Comparison of ENCODE assay signal across 9 mouse cellular contexts in genomic region chr9:120852572-120852971, GRCm38 (mm10).
DNase-seq lines count a peak whose midpoint lies in the region; ATAC-seq and TF ChIP-seq lines count a peak whose summit lies in the region.
"Had no signal": no experiment of that assay in that cellular context is flagged by ENCODE, and none has a peak within 500 bp of the region (broad histone marks: within the 10 kb centered on the region; RNA-seq: fewer than 3 reads in every experiment).

No protein-coding gene starts in this region.

- no peak overlapping the region for H3K4me3 ChIP-seq in lung, postnatal 0 days (ENCODE audit: low read depth, low read length)
- no peak overlapping the region for H3K4me3 ChIP-seq in limb, embryonic 10.5 days
- no peak overlapping the region for H3K4me3 ChIP-seq in thymus, adult 2 months (ENCODE audit: control insufficient read depth, insufficient read depth, low read length)

- no peak for TF ChIP-seq CTCF in lung, postnatal 0 days (IDR thresholded peaks at IDR 0.05)
- TF ChIP-seq CTCF in thymus, adult 2 months (IDR thresholded peaks at IDR 0.05; ENCODE audit: borderline replicate concordance, control insufficient read depth, extremely low read depth, insufficient read depth, low read length, poor library complexity): no peak

- no peaks in the 10 kb centered on the region for H3K27me3 ChIP-seq in lung, postnatal 0 days (replicated peaks; ENCODE audit: insufficient read depth, low read length)
- no peaks in the 10 kb centered on the region for H3K27me3 ChIP-seq in limb, embryonic 10.5 days (ENCODE audit: low read depth, poor library complexity, severe bottlenecking)
- H3K27me3 ChIP-seq in thymus, adult 2 months (ENCODE audit: control insufficient read depth, insufficient read depth, low read length): no peaks in the 10 kb centered on the region

- no peak overlapping the region for H3K27ac ChIP-seq in lung, postnatal 0 days (ENCODE audit: low read length)
- H3K27ac ChIP-seq in limb, embryonic 10.5 days: 0 out of 2 replicates have a peak overlapping the region, but pooled peaks have one; percentile 21
- no peak overlapping the region for H3K27ac ChIP-seq in thymus, adult 2 months (ENCODE audit: control insufficient read depth, insufficient read depth, low read length)

- intact Hi-C loops in heart, postnatal 14 days (cut with DNase I): loop anchor here (5.0 kb wide), 2 partner anchors 75 to 80 kb away; no protein-coding TSS in a partner anchor

- no peak for ATAC-seq in lung, postnatal 0 days

- WGBS in lung, postnatal 0 days: 48% methylated on average over 6 of the region's 6 CpGs
- 75% methylated on average over 6 of the region's 6 CpGs for WGBS in limb, embryonic 10.5 days
- 92% methylated on average over 6 of the region's 6 CpGs for WGBS in thymus, adult 2 months

- DNase-seq in adrenal gland, adult 2 months: peak; percentile 18
- no peak for DNase-seq in adrenal gland, postnatal 4 days (ENCODE audit: low spot score in 2 of 2)
- peak; percentile 24 for DNase-seq in lung, postnatal 0 days (ENCODE audit: low spot score)
- no peak for DNase-seq in lung, postnatal 36 days
- peak; percentile 47 to 50 for DNase-seq in heart, postnatal 14 days
- no peak for DNase-seq in limb, embryonic 10.5 days (ENCODE audit: low spot score)
- no peak for DNase-seq in thymus, adult 2 months
- no peak for DNase-seq in embryo, embryonic 11 days
- DNase-seq: cerebellum, adult 8-10 months had no signal

- no peak overlapping the region for H3K9ac ChIP-seq in lung, postnatal 0 days (replicated peaks; ENCODE audit: low read depth)

- TF ChIP-seq POLR2A in thymus, adult 2 months (IDR thresholded peaks at IDR 0.05; ENCODE audit: control insufficient read depth, extremely low read depth, insufficient read depth, low read length, poor library complexity): no peak

- peaks cover 9% of the 10 kb centered on the region; the same call in 1 of the 2 replicates for H3K4me1 ChIP-seq in lung, postnatal 0 days (ENCODE audit: insufficient read depth, low read depth, low read length)
- 0 out of 2 replicates have a peak, but pooled peaks cover 3% of the 10 kb centered on the region for H3K4me1 ChIP-seq in limb, embryonic 10.5 days
- H3K4me1 ChIP-seq in thymus, adult 2 months (replicated peaks; ENCODE audit: control insufficient read depth, insufficient read depth, low read length): no peaks in the 10 kb centered on the region

- no peak overlapping the region for H3K4me2 ChIP-seq in lung, postnatal 0 days (replicated peaks; ENCODE audit: low read depth, low read length)

- H3K36me3 ChIP-seq in lung, postnatal 0 days (ENCODE audit: insufficient read depth, low read length): no peaks in the 10 kb centered on the region
- H3K36me3 ChIP-seq in limb, embryonic 10.5 days: no peaks in the 10 kb centered on the region
- no peaks in the 10 kb centered on the region for H3K36me3 ChIP-seq in thymus, adult 2 months (ENCODE audit: control insufficient read depth, insufficient read depth, low read length)

- no peaks in the 10 kb centered on the region for H3K9me3 ChIP-seq in lung, postnatal 0 days (ENCODE audit: low read length)
- H3K9me3 ChIP-seq in limb, embryonic 10.5 days (replicated peaks): no peaks in the 10 kb centered on the region

- no peak for TF ChIP-seq EP300 in lung, postnatal 0 days (IDR thresholded peaks at IDR 0.05)

Comparison
In these comparisons a context has a peak if more than half of its experiments do, and no peak if none do; other contexts are left out.
1. DNase-seq: peak in adrenal gland, adult 2 months (single experiment), lung, postnatal 0 days (single experiment) and heart, postnatal 14 days (2 of 2); none in adrenal gland, postnatal 4 days (0 of 2), lung, postnatal 36 days (single experiment), limb, embryonic 10.5 days (single experiment), thymus, adult 2 months (single experiment) and embryo, embryonic 11 days (single experiment).